Mouse (Mus musculus): ENCODE data around the gene Hoxd1. TPM values are rescaled to one million over a fixed set of nuclear protein-coding genes. Genes with fewer than 3 reads are reported as not detected.

Gene Hoxd1
- polyA plus RNA-seq (2014; fragmentation: Nextera tagmentation; extraction: Ambion mirVana) = 0.47 and 0.80 TPM in 2 replicates

DNA sequence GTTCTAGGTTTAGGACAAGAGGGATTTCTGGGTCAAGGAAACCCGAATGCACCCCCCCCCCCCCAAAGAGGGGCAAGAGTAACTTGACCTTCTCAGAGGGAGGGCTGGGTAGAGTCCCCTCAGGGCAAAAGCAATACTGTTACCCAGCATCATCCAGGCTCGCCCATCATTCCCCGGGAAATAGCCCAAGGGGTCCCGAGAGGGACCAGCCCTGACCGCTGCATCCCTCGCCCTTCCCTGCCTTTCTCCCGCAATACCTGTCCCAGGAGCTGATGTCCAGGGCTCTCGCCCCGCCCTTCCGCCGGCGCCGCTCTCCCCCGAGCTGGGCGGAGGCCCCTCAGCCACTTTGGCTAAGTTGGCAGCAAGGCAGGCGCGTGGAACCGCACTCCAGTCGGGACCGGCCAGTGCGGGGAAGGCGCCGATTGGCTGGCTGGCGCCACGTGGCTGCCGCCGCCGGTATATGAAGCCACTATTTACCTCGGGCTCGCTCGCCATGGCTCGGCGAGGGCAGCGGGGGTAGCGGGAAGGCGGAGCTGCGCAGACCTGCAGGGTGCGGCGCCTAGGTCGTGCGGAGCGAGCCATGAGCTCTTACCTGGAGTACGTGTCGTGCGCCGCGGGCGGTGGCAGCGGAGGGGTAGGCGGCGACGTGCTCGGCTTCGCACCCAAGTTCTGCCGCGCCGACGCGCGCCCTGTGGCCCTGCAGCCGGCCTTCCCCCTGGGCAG, at the start of gene Hoxd1:
Hoxd1 (plus strand) TSS at position 459 of the 723 bp plus-strand sequence.
- Histone ChIP-seq H3K9ac (replicated peaks; ENCODE audit: low read length) (peak within 1 kb of the TSS; percentile 25), H3K27ac (replicated peaks; ENCODE audit: low read depth, low read length) (no peak within 1 kb of the TSS), H3K4me3 (ENCODE audit: low read depth, low read length) (peak within 1 kb of the TSS; percentile 43), H3K4me1 (ENCODE audit: control insufficient read depth, insufficient read depth, low read length) (peaks cover 5% of the 10 kb centered on the region), H3K36me3 (replicated peaks; ENCODE audit: control insufficient read depth, insufficient read depth, low read depth, low read length) (no peaks in the 10 kb centered on the region), H3K4me2 (ENCODE audit: low read depth, low read length) (peak within 1 kb of the TSS; percentile 88), H3K27me3 (ENCODE audit: control insufficient read depth, insufficient read depth, low read length) (peaks cover 57% of the 10 kb centered on the region), H3K9me3 (replicated peaks; ENCODE audit: control insufficient read depth, low read length) (no peaks in the 10 kb centered on the region)
- DNase-seq (ENCODE audit: low spot score) (peak; percentile 72), ATAC-seq (replicated peaks; ENCODE audit: insufficient number of reproducible peaks, low FRiP score, low TSS enrichment, low read depth) (peak; percentile 48; the same call in 1 of the 2 replicates)
- 1% methylated on average over 58 of the region's 61 CpGs for WGBS

DNA sequence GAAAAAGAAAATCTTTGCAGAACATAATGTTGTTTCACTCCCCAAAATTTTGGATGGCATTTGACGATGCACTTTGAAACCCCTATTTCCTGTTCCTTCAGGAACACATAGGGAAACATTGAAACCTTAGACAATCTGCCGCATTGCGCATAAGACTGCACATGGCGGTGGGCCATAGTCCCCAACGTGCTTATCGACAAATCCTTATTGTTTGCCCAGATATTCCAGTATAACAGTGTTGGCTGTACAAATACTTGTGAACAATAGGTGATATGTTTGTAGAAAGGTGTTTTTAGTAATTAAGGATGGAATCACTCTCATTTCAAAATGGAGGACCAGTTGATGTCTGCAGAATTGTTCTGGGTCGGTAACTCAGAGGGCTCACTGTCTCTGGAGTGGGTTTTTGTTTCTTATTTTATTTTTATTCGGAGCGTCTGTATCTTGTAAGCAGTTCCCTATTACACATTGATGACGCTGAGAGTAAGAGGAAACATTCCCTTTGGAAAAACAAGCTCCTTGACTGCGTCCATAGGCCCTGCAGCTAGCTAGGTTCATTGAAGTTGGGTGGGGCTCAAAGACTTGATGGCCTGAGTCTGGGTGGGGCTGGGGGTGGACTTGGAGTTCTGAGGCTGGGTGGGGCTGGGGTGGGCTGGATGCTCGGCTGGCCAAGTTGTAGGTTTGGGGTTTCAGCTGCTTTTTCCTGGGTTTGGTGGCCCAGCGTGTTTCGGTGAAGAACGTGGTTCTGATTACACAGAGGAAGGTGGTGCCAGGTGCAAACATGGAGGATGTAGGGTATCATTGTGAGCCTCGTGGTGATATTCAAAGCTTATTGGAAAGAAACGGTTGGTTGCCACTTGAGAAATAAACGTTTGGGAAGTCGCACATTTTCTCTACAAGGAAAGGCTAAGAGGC, 49.3 kb upstream of the Hoxd1 start:
- DNase-seq (ENCODE audit: low spot score) (no peak), ATAC-seq (replicated peaks; ENCODE audit: insufficient number of reproducible peaks, low FRiP score, low TSS enrichment, low read depth) (no peak)
- Histone ChIP-seq H3K36me3 (replicated peaks; ENCODE audit: control insufficient read depth, insufficient read depth, low read depth, low read length) (no peaks in the 10 kb centered on the region), H3K27me3 (ENCODE audit: control insufficient read depth, insufficient read depth, low read length) (peaks cover 79% of the 10 kb centered on the region), H3K4me1 (ENCODE audit: control insufficient read depth, insufficient read depth, low read length) (0 out of 2 replicates have a peak, but pooled peaks cover 2% of the 10 kb centered on the region), H3K4me3 (ENCODE audit: low read depth, low read length) (no peak overlapping the region), H3K9me3 (replicated peaks; ENCODE audit: control insufficient read depth, low read length) (no peaks in the 10 kb centered on the region), H3K9ac (replicated peaks; ENCODE audit: low read length) (no peak overlapping the region), H3K27ac (replicated peaks; ENCODE audit: low read depth, low read length) (no peak overlapping the region), H3K4me2 (ENCODE audit: low read depth, low read length) (no peak overlapping the region)
- 4% methylated on average over 19 of the region's 19 CpGs for WGBS

DNA sequence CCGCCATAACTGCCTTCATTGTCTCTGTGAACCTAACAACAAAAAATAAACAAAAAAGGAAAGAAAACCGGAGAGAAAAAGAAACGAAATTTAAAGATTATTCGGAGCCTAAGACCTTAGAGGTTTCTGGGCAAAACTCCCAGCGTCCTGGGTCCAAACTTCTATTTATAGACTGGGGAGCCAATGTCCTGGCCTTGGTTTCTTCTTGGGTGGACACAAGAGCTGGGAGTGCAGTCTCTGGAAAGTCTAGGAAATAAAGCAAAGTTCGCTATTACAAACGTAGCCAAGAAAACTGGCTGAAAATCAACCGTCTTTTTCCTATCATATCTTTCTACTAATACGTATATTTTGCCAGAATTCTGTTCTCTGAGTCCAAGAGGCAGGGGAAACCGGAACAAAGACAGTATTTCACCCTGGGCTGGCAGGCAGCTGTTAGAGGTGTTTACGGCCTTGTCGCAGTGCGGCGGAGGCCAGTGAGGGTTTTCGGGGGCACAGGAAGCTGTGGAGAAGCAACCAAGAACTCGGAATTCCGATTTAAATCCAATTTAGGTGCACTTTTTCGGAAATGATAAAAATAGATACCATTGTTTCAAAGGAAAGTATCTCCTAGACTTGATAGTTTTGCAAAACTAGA, 48.5 kb upstream of the Hoxd1 start:
- Histone ChIP-seq H3K27ac (replicated peaks; ENCODE audit: low read depth, low read length) (no peak overlapping the region), H3K9ac (replicated peaks; ENCODE audit: low read length) (no peak overlapping the region), H3K4me3 (ENCODE audit: low read depth, low read length) (no peak overlapping the region), H3K4me1 (ENCODE audit: control insufficient read depth, insufficient read depth, low read length) (0 out of 2 replicates have a peak, but pooled peaks cover 2% of the 10 kb centered on the region), H3K9me3 (replicated peaks; ENCODE audit: control insufficient read depth, low read length) (no peaks in the 10 kb centered on the region), H3K36me3 (replicated peaks; ENCODE audit: control insufficient read depth, insufficient read depth, low read depth, low read length) (no peaks in the 10 kb centered on the region), H3K27me3 (ENCODE audit: control insufficient read depth, insufficient read depth, low read length) (peaks cover 78% of the 10 kb centered on the region), H3K4me2 (ENCODE audit: low read depth, low read length) (no peak overlapping the region)
- WGBS = 2% methylated on average over 18 of the region's 18 CpGs
- no peak for DNase-seq (ENCODE audit: low spot score)
- ATAC-seq (replicated peaks; ENCODE audit: insufficient number of reproducible peaks, low FRiP score, low TSS enrichment, low read depth) = no peak

DNA sequence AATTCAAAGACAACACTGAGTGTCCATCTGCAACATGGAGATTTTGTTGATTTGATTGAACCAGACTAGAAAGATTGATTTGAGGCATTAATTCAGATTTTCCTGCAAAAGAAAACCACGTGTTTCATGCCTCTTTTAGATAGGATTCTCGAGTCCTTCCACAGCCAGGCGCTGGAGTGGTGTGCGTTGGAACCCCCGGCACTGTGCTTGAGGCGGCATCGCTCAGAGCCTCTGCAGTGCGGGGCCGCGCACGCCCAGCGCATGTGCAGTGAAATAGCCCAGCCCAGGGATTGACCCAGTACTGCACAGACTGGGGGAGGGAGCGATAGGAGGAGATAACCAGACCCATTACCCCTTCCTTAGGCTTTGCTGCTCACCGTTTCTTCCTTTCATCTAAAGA, 47.9 kb upstream of the Hoxd1 start:
- no peaks in the 10 kb centered on the region for H3K36me3 ChIP-seq (replicated peaks; ENCODE audit: control insufficient read depth, insufficient read depth, low read depth, low read length)
- H3K4me1 ChIP-seq (ENCODE audit: control insufficient read depth, insufficient read depth, low read length) = 0 out of 2 replicates have a peak, but pooled peaks cover 2% of the 10 kb centered on the region
- H3K27ac ChIP-seq (replicated peaks; ENCODE audit: low read depth, low read length) = no peak overlapping the region
- no peak overlapping the region for H3K4me3 ChIP-seq (ENCODE audit: low read depth, low read length)
- ATAC-seq (replicated peaks; ENCODE audit: insufficient number of reproducible peaks, low FRiP score, low TSS enrichment, low read depth) (no peak), DNase-seq (ENCODE audit: low spot score) (no peak)
- no peak overlapping the region for H3K9ac ChIP-seq (replicated peaks; ENCODE audit: low read length)
- no peak overlapping the region for H3K4me2 ChIP-seq (ENCODE audit: low read depth, low read length)
- H3K9me3 ChIP-seq (replicated peaks; ENCODE audit: control insufficient read depth, low read length) = no peaks in the 10 kb centered on the region
- peaks cover 77% of the 10 kb centered on the region for H3K27me3 ChIP-seq (ENCODE audit: control insufficient read depth, insufficient read depth, low read length)
- under 1% methylated on average over 14 of the region's 14 CpGs for WGBS

DNA sequence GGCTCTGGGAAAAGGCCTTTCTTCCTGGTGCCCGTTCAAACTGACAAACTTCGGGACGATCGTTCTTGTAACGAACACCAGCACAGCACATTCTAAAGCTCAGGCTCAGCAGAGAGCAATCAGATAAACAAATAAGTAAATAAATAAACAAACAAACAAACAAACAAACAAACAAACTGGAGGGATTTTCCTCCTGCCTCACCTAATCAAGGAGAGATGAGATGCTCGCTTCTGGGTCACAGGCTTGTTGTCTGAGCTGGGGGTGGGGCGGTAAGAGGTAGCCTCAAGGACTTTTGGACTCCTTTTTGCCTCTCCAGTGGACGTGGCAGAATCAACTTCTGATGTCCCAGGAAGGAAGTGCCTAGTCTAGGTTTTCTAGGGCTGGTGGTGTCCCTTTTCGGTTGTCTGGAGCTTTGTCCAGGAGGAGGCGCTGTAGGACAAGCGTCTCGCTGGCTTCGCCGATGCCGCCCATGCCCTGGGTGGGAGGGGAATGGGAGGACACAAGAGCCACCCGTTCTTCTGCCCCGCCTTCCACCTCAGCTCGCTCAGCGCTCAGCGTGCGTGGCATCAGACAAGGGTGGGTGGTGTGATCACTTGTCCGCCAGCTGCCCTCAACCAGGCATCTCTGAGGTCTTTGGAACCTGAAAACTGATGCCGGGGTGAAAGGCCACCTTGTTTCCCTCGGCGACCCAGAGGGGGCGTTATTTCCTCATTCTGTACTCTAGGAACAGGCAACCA, 47.1 kb upstream of the Hoxd1 start:
- Histone ChIP-seq H3K4me3 (ENCODE audit: low read depth, low read length) (no peak overlapping the region), H3K27ac (replicated peaks; ENCODE audit: low read depth, low read length) (no peak overlapping the region), H3K36me3 (replicated peaks; ENCODE audit: control insufficient read depth, insufficient read depth, low read depth, low read length) (no peaks in the 10 kb centered on the region), H3K27me3 (ENCODE audit: control insufficient read depth, insufficient read depth, low read length) (peaks cover 75% of the 10 kb centered on the region), H3K9ac (replicated peaks; ENCODE audit: low read length) (no peak overlapping the region), H3K9me3 (replicated peaks; ENCODE audit: control insufficient read depth, low read length) (no peaks in the 10 kb centered on the region), H3K4me2 (ENCODE audit: low read depth, low read length) (peak overlapping the region; percentile 34; the same call in 1 of the 2 replicates), H3K4me1 (ENCODE audit: control insufficient read depth, insufficient read depth, low read length) (0 out of 2 replicates have a peak, but pooled peaks cover 2% of the 10 kb centered on the region)
- DNase-seq (ENCODE audit: low spot score) (peak; percentile 95), ATAC-seq (replicated peaks; ENCODE audit: insufficient number of reproducible peaks, low FRiP score, low TSS enrichment, low read depth) (peak; percentile 85; the same call in 1 of the 2 replicates)
- 2% methylated on average over 26 of the region's 26 CpGs for WGBS

DNA sequence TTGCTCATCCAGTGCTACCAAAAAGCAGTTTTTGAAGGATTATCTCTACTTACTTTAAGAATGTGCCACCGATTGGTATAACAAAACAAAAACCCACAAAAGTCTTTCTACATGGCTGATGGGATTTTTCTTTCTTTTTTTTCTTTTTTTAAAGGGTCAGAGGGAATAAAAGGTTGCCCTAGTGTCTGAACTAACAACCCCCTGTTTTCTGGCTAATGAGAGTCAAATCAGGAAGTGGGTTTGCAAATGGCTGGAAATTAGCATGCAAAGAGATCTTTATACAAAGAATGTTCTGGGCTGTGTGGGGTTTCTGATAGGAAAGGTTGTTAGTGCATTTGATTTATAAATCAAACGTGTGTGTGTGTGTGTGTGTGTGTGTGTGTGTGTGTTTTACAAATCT, 42.4 kb upstream of the Hoxd1 start:
- no peak for DNase-seq (ENCODE audit: low spot score)
- H3K9ac ChIP-seq (replicated peaks; ENCODE audit: low read length) = no peak overlapping the region
- H3K4me1 ChIP-seq (ENCODE audit: control insufficient read depth, insufficient read depth, low read length) = no peaks in the 10 kb centered on the region

DNA sequence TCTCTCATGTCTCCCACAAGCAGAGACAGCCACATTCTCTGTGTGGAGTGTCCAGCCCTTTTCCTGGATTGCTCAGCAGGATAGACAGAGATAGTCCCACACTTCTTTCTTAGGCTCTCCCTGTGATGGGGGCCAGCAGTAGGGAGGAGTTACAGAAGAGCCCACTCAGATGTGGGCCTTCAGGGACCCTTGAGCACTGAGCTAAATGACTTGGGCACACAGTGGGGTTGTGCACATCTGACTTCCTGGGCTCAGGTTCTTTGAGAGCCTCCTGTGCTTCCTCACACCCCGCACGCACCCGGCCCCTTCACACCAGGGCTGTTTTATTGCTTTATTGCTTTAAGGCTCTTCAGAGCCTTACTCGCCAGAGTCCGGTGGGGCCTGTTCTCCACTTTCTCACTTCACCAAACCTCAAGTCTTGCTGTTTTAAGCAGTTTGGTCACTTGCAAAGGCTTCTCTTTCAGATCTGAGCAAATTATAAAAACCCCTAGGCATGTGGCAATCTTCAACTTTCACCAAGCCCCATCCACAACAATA, 41.8 kb upstream of the Hoxd1 start:
- no peaks in the 10 kb centered on the region for H3K36me3 ChIP-seq (replicated peaks; ENCODE audit: control insufficient read depth, insufficient read depth, low read depth, low read length)
- H3K9me3 ChIP-seq (replicated peaks; ENCODE audit: control insufficient read depth, low read length) = no peaks in the 10 kb centered on the region
- no peaks in the 10 kb centered on the region for H3K4me1 ChIP-seq (ENCODE audit: control insufficient read depth, insufficient read depth, low read length)
- H3K4me3 ChIP-seq (ENCODE audit: low read depth, low read length) = no peak overlapping the region
- under 1% methylated on average over 5 of the region's 5 CpGs for WGBS
- H3K9ac ChIP-seq (replicated peaks; ENCODE audit: low read length) = no peak overlapping the region
- H3K4me2 ChIP-seq (ENCODE audit: low read depth, low read length) = no peak overlapping the region
- peaks cover 85% of the 10 kb centered on the region for H3K27me3 ChIP-seq (ENCODE audit: control insufficient read depth, insufficient read depth, low read length)
- no peak for ATAC-seq (replicated peaks; ENCODE audit: insufficient number of reproducible peaks, low FRiP score, low TSS enrichment, low read depth)
- no peak overlapping the region for H3K27ac ChIP-seq (replicated peaks; ENCODE audit: low read depth, low read length)
- no peak for DNase-seq (ENCODE audit: low spot score)

More for the DNA sequence above, 42.4 kb upstream of the Hoxd1 start:
- no peak overlapping the region for H3K4me2 ChIP-seq (ENCODE audit: low read depth, low read length)
- no peaks in the 10 kb centered on the region for H3K36me3 ChIP-seq (replicated peaks; ENCODE audit: control insufficient read depth, insufficient read depth, low read depth, low read length)
- H3K27me3 ChIP-seq (ENCODE audit: control insufficient read depth, insufficient read depth, low read length) = peaks cover 83% of the 10 kb centered on the region
- 10% methylated on average over 2 of the region's 2 CpGs for WGBS
- no peak for ATAC-seq (replicated peaks; ENCODE audit: insufficient number of reproducible peaks, low FRiP score, low TSS enrichment, low read depth)
- no peak overlapping the region for H3K27ac ChIP-seq (replicated peaks; ENCODE audit: low read depth, low read length)
- H3K9me3 ChIP-seq (replicated peaks; ENCODE audit: control insufficient read depth, low read length) = no peaks in the 10 kb centered on the region
- H3K4me3 ChIP-seq (ENCODE audit: low read depth, low read length) = no peak overlapping the region
